7 mouse cellular contexts compared by ENCODE assay signal in genomic region chr19:9027795-9028194, GRCm38 (mm10). TPM values are rescaled to one million over a fixed set of nuclear protein-coding genes. Genes with fewer than 3 reads are reported as not detected.
DNase-seq lines count a peak whose midpoint lies in the region; ATAC-seq and TF ChIP-seq lines count a peak whose summit lies in the region.

No protein-coding gene starts in this region.

- no peaks in the 10 kb centered on the region for H3K79me2 ChIP-seq in heart, adult 2 months (replicated peaks; ENCODE audit: control insufficient read depth, insufficient read depth, low read length)

- peak overlapping the region; percentile 73 for H3K27ac ChIP-seq in heart, adult 2 months
- peak overlapping the region; percentile 67 for H3K27ac ChIP-seq in stomach, postnatal 0 days (replicated peaks)

- H3K4me2 ChIP-seq in stomach, postnatal 0 days (replicated peaks; ENCODE audit: low read depth): no peak overlapping the region

- TF ChIP-seq CTCF in heart, adult 2 months (IDR thresholded peaks at IDR 0.05): no peak
- TF ChIP-seq CTCF in stomach, postnatal 0 days (IDR thresholded peaks at IDR 0.05; ENCODE audit: low read depth): no peak

- no peaks in the 10 kb centered on the region for H3K9me3 ChIP-seq in stomach, postnatal 0 days (ENCODE audit: control insufficient read depth, low read length)

- 0 out of 2 replicates have a peak, but pooled peaks have one; percentile 22 for TF ChIP-seq POLR2A in heart, adult 2 months (IDR thresholded peaks at IDR 0.05; ENCODE audit: insufficient read depth, low read depth, low read length)

- DNase-seq in right cerebral cortex, adult 18-20 months: peak; percentile 12
- no peak for DNase-seq in right cerebral cortex, postnatal 36 days (ENCODE audit: low spot score in 2 of 2)
- peak; percentile 61 to 79 for DNase-seq in heart, adult 2 months
- peak; percentile 48 for DNase-seq in kidney, postnatal 14 days
- peak; percentile 47 for DNase-seq in stomach, postnatal 0 days (ENCODE audit: low spot score)
- no peak for DNase-seq in urinary bladder, adult 18-20 months (ENCODE audit: low spot score in 2 of 2)

- intact Hi-C loops in heart, adult 2 months (cut with DNase I): loop anchor here (2.0 kb wide), 2 partner anchors 33 to 43 kb away; no protein-coding TSS in a partner anchor

- no peak overlapping the region for H3K9ac ChIP-seq in heart, adult 2 months (ENCODE audit: low read depth, low read length)
- peak overlapping the region; percentile 9; the same call in 1 of the 2 replicates for H3K9ac ChIP-seq in stomach, postnatal 0 days (ENCODE audit: low read length)

- peak; percentile 84 for TF ChIP-seq EP300 in heart, adult 2 months (IDR thresholded peaks at IDR 0.05; ENCODE audit: insufficient read depth, low read depth, low read length)
- TF ChIP-seq EP300 in stomach, postnatal 0 days (optimal IDR thresholded peaks at IDR 0.05): no peak

- peaks cover 4% of the 10 kb centered on the region for H3K36me3 ChIP-seq in heart, adult 2 months (ENCODE audit: control insufficient read depth, insufficient read depth, low read length)
- no peaks in the 10 kb centered on the region for H3K36me3 ChIP-seq in stomach, postnatal 0 days (ENCODE audit: control insufficient read depth, insufficient read depth, low read length)

- ATAC-seq in stomach, postnatal 0 days (ENCODE audit: low FRiP score, low TSS enrichment): no peak
- no peak for ATAC-seq in CD4-positive, CD25-positive, alpha-beta regulatory T cell, adult 4 months

- WGBS in heart, adult 2 months: 15% methylated on average over 5 of the region's 5 CpGs
- 12% methylated on average over 5 of the region's 5 CpGs for WGBS in stomach, postnatal 0 days

- peaks cover 33% of the 10 kb centered on the region for H3K4me1 ChIP-seq in heart, adult 2 months (ENCODE audit: control insufficient read depth, insufficient read depth, low read length)
- H3K4me1 ChIP-seq in stomach, postnatal 0 days (replicated peaks; ENCODE audit: control insufficient read depth, insufficient read depth): peaks cover 3% of the 10 kb centered on the region; the same call in 1 of the 2 replicates

- H3K27me3 ChIP-seq in heart, adult 2 months (ENCODE audit: control insufficient read depth, insufficient read depth, low read length): no peaks in the 10 kb centered on the region
- no peaks in the 10 kb centered on the region for H3K27me3 ChIP-seq in stomach, postnatal 0 days (ENCODE audit: control insufficient read depth, insufficient read depth, low read length)

- no peak overlapping the region for H3K4me3 ChIP-seq in heart, adult 2 months
- no peak overlapping the region for H3K4me3 ChIP-seq in stomach, postnatal 0 days (ENCODE audit: low read depth, low read length)

RNA-seq across cellular contexts. Expression of gene Ahnak, which starts 38.7 kb away (rescaled TPM):
- 100 to 1,000 TPM; 299 to 348 TPM for total RNA-seq in heart, adult 2 months (2021)
- polyA plus RNA-seq in heart, adult 2 months (2012; rRNA removed): 23.0 and 42.5 TPM in 2 replicates
- polyA plus RNA-seq in stomach, postnatal 0 days (2015; fragmentation: Nextera tagmentation; extraction: Ambion mirVana): 86.6 and 103 TPM in 2 replicates
- 10 to 100 TPM; 45.2 to 48.9 TPM for polyA plus RNA-seq in CD4-positive, CD25-positive, alpha-beta regulatory T cell, adult 4 months (2017; shearing (Covaris generic))

RNA-seq across cellular contexts. Expression of gene Scgb1a1, which starts 60.0 kb away (rescaled TPM):
- total RNA-seq in heart, adult 2 months (2021): under 1 TPM in 1 of 2 experiments, not detected in 1; 0.73 TPM
- 0.50 and 2,957 TPM in 2 replicates for polyA plus RNA-seq in heart, adult 2 months (2012; rRNA removed)
- polyA plus RNA-seq in stomach, postnatal 0 days (2015; fragmentation: Nextera tagmentation; extraction: Ambion mirVana): 10.8 and 12.6 TPM in 2 replicates
- not detected for polyA plus RNA-seq in CD4-positive, CD25-positive, alpha-beta regulatory T cell, adult 4 months (2017; shearing (Covaris generic))

Comparison
In these comparisons a context has a peak if more than half of its experiments do, and no peak if none do; other contexts are left out.
1. DNase-seq: peak in right cerebral cortex, adult 18-20 months (single experiment), heart, adult 2 months (2 of 2), kidney, postnatal 14 days (single experiment) and stomach, postnatal 0 days (single experiment); none in right cerebral cortex, postnatal 36 days (0 of 2) and urinary bladder, adult 18-20 months (0 of 2).